Mouse (Mus musculus): ENCODE measurements around the gene Mrpl14. TPM values are rescaled to one million over a fixed set of nuclear protein-coding genes. Genes with fewer than 3 reads are reported as not detected.

The Mrpl14 gene
- 146 and 152 TPM in 2 replicates for polyA plus RNA-seq (2015; fragmentation: Nextera tagmentation; extraction: Ambion mirVana)

- Histone ChIP-seq H3K27ac (peak within 1 kb of the TSS; percentile 89), H3K4me1 (peaks cover 31% of the 10 kb centered on the region), H3K27me3 (no peaks in the 10 kb centered on the region), H3K9ac (peak within 1 kb of the TSS; percentile 92), H3K9me3 (no peaks in the 10 kb centered on the region), H3K4me3 (peak within 1 kb of the TSS; percentile 90), H3K4me2 (peak within 1 kb of the TSS; percentile 87), H3K36me3 (no peaks in the 10 kb centered on the region)
- ATAC-seq (ENCODE audit: insufficient number of reproducible peaks, insufficient read depth, low FRiP score, low TSS enrichment, low read depth): peak; percentile 84
- under 1% methylated on average over 45 of the region's 50 CpGs for WGBS
Measured at GRCm38 (mm10) chr17:45686093-45686619, at the start of gene Mrpl14. Gene Mrpl14 (plus strand): TSS chr17:45686322.

- Histone ChIP-seq H3K4me2 (no peak overlapping the region), H3K36me3 (no peaks in the 10 kb centered on the region), H3K4me3 (no peak overlapping the region), H3K9me3 (no peaks in the 10 kb centered on the region), H3K27me3 (no peaks in the 10 kb centered on the region), H3K9ac (no peak overlapping the region), H3K27ac (no peak overlapping the region), H3K4me1 (no peaks in the 10 kb centered on the region)
- WGBS: 80% methylated on average over 16 of the region's 16 CpGs
- no peak for ATAC-seq (ENCODE audit: insufficient number of reproducible peaks, insufficient read depth, low FRiP score, low TSS enrichment, low read depth)
Measured at GRCm38 (mm10) chr17:45638596-45639295, 47.4 kb upstream of the Mrpl14 start.

- Histone ChIP-seq H3K27me3 (no peaks in the 10 kb centered on the region), H3K4me3 (no peak overlapping the region)
- 88% methylated on average over 8 of the region's 8 CpGs for WGBS
Measured at GRCm38 (mm10) chr17:45641981-45642380, 44.1 kb upstream of the Mrpl14 start.

GRCm38 (mm10) chr17:45642701-45643100 is 43.4 kb upstream of the Mrpl14 start:
- H3K9me3 ChIP-seq: no peaks in the 10 kb centered on the region
- H3K27ac ChIP-seq: no peak overlapping the region
- 0 out of 2 replicates have a peak overlapping the region, but pooled peaks have one; percentile 27 for H3K9ac ChIP-seq
- H3K36me3 ChIP-seq: no peaks in the 10 kb centered on the region
- WGBS: 18% methylated on average over 12 of the region's 12 CpGs
- no peak overlapping the region for H3K4me3 ChIP-seq
- no peak for ATAC-seq (ENCODE audit: insufficient number of reproducible peaks, insufficient read depth, low FRiP score, low TSS enrichment, low read depth)
- no peaks in the 10 kb centered on the region for H3K27me3 ChIP-seq
- H3K4me1 ChIP-seq: no peaks in the 10 kb centered on the region
- H3K4me2 ChIP-seq: no peak overlapping the region

More at GRCm38 (mm10) chr17:45641981-45642380, 44.1 kb upstream of the Mrpl14 start:
- H3K9ac ChIP-seq: no peak overlapping the region
- H3K27ac ChIP-seq: no peak overlapping the region
- no peak for ATAC-seq (ENCODE audit: insufficient number of reproducible peaks, insufficient read depth, low FRiP score, low TSS enrichment, low read depth)
- H3K9me3 ChIP-seq: no peaks in the 10 kb centered on the region
- H3K4me1 ChIP-seq: no peaks in the 10 kb centered on the region
- no peaks in the 10 kb centered on the region for H3K36me3 ChIP-seq
- no peak overlapping the region for H3K4me2 ChIP-seq

- H3K4me1 ChIP-seq: no peaks in the 10 kb centered on the region
- ATAC-seq (ENCODE audit: insufficient number of reproducible peaks, insufficient read depth, low FRiP score, low TSS enrichment, low read depth): no peak
- no peak overlapping the region for H3K4me3 ChIP-seq
- H3K9me3 ChIP-seq: no peaks in the 10 kb centered on the region
- 91% methylated on average over 4 of the region's 4 CpGs for WGBS
- H3K27ac ChIP-seq: no peak overlapping the region
- H3K4me2 ChIP-seq: no peak overlapping the region
- no peaks in the 10 kb centered on the region for H3K27me3 ChIP-seq
- no peak overlapping the region for H3K9ac ChIP-seq
- H3K36me3 ChIP-seq: no peaks in the 10 kb centered on the region
Measured at GRCm38 (mm10) chr17:45644185-45644584, 41.9 kb upstream of the Mrpl14 start.

- no peak overlapping the region for H3K4me2 ChIP-seq
- H3K4me1 ChIP-seq: no peaks in the 10 kb centered on the region
- ATAC-seq (ENCODE audit: insufficient number of reproducible peaks, insufficient read depth, low FRiP score, low TSS enrichment, low read depth): no peak
- no peaks in the 10 kb centered on the region for H3K36me3 ChIP-seq
- H3K27me3 ChIP-seq: no peaks in the 10 kb centered on the region
- H3K27ac ChIP-seq: no peak overlapping the region
- no peak overlapping the region for H3K9ac ChIP-seq
- 73% methylated on average over 7 of the region's 7 CpGs for WGBS
- H3K4me3 ChIP-seq: no peak overlapping the region
- no peaks in the 10 kb centered on the region for H3K9me3 ChIP-seq
Measured at GRCm38 (mm10) chr17:45653233-45653632, 32.9 kb upstream of the Mrpl14 start.

- WGBS: 20% methylated on average over 6 of the region's 6 CpGs
- ATAC-seq (ENCODE audit: insufficient number of reproducible peaks, insufficient read depth, low FRiP score, low TSS enrichment, low read depth): no peak
Measured at GRCm38 (mm10) chr17:45655820-45656219, 30.3 kb upstream of the Mrpl14 start.

GRCm38 (mm10) chr17:45659225-45659624 is 26.9 kb upstream of the Mrpl14 start, which contains the start of gene Capn11:
Gene Capn11 (minus strand): TSS chr17:45659325.
- Histone ChIP-seq H3K36me3 (peaks cover 31% of the 10 kb centered on the region), H3K9me3 (no peaks in the 10 kb centered on the region), H3K27ac (no peak within 1 kb of the TSS), H3K4me2 (no peak within 1 kb of the TSS), H3K27me3 (no peaks in the 10 kb centered on the region), H3K9ac (0 out of 2 replicates have a peak within 1 kb of the TSS, but pooled peaks have one; percentile 3), H3K4me1 (0 out of 2 replicates have a peak, but pooled peaks cover 3% of the 10 kb centered on the region), H3K4me3 (no peak within 1 kb of the TSS)
- WGBS: 81% methylated on average over 4 of the region's 4 CpGs
- no peak for ATAC-seq (ENCODE audit: insufficient number of reproducible peaks, insufficient read depth, low FRiP score, low TSS enrichment, low read depth)

More at GRCm38 (mm10) chr17:45655820-45656219, 30.3 kb upstream of the Mrpl14 start:
- Histone ChIP-seq H3K9me3 (no peaks in the 10 kb centered on the region), H3K4me1 (no peaks in the 10 kb centered on the region), H3K9ac (no peak overlapping the region), H3K27ac (no peak overlapping the region), H3K4me3 (no peak overlapping the region), H3K27me3 (no peaks in the 10 kb centered on the region), H3K4me2 (no peak overlapping the region), H3K36me3 (peaks cover 8% of the 10 kb centered on the region)

- 26% methylated on average over 27 of the region's 27 CpGs for WGBS
- no peak overlapping the region for H3K27ac ChIP-seq
- H3K4me1 ChIP-seq: 0 out of 2 replicates have a peak, but pooled peaks cover 3% of the 10 kb centered on the region
- no peak overlapping the region for H3K4me3 ChIP-seq
- ATAC-seq (ENCODE audit: insufficient number of reproducible peaks, insufficient read depth, low FRiP score, low TSS enrichment, low read depth): no peak; the same call in 1 of the 2 replicates
- no peaks in the 10 kb centered on the region for H3K27me3 ChIP-seq
- H3K9ac ChIP-seq: 0 out of 2 replicates have a peak overlapping the region, but pooled peaks have one; percentile 52
- H3K4me2 ChIP-seq: peak overlapping the region; percentile 44
- H3K9me3 ChIP-seq: no peaks in the 10 kb centered on the region
- peaks cover 69% of the 10 kb centered on the region for H3K36me3 ChIP-seq
Measured at GRCm38 (mm10) chr17:45663106-45663919, 22.8 kb upstream of the Mrpl14 start.

- no peak for ATAC-seq (ENCODE audit: insufficient number of reproducible peaks, insufficient read depth, low FRiP score, low TSS enrichment, low read depth)
- 92% methylated on average over 13 of the region's 13 CpGs for WGBS
- H3K27ac ChIP-seq: no peak overlapping the region
Measured at GRCm38 (mm10) chr17:45664608-45665007, 21.5 kb upstream of the Mrpl14 start.

GRCm38 (mm10) chr17:45666091-45666490 is 20.0 kb upstream of the Mrpl14 start:
- ATAC-seq (ENCODE audit: insufficient number of reproducible peaks, insufficient read depth, low FRiP score, low TSS enrichment, low read depth): no peak
- Histone ChIP-seq H3K27ac (no peak overlapping the region), H3K4me3 (no peak overlapping the region), H3K4me1 (0 out of 2 replicates have a peak, but pooled peaks cover 3% of the 10 kb centered on the region), H3K36me3 (peaks cover 86% of the 10 kb centered on the region), H3K4me2 (no peak overlapping the region), H3K27me3 (no peaks in the 10 kb centered on the region), H3K9ac (no peak overlapping the region), H3K9me3 (no peaks in the 10 kb centered on the region)
- 80% methylated on average over 11 of the region's 11 CpGs for WGBS

More at GRCm38 (mm10) chr17:45664608-45665007, 21.5 kb upstream of the Mrpl14 start:
- H3K9ac ChIP-seq: no peak overlapping the region
- 0 out of 2 replicates have a peak, but pooled peaks cover 3% of the 10 kb centered on the region for H3K4me1 ChIP-seq
- peaks cover 82% of the 10 kb centered on the region for H3K36me3 ChIP-seq
- H3K9me3 ChIP-seq: no peaks in the 10 kb centered on the region
- no peak overlapping the region for H3K4me3 ChIP-seq
- H3K27me3 ChIP-seq: no peaks in the 10 kb centered on the region
- H3K4me2 ChIP-seq: no peak overlapping the region
